Comparison of ENCODE assay signal across 29 mouse cellular contexts in the genomic region with DNA sequence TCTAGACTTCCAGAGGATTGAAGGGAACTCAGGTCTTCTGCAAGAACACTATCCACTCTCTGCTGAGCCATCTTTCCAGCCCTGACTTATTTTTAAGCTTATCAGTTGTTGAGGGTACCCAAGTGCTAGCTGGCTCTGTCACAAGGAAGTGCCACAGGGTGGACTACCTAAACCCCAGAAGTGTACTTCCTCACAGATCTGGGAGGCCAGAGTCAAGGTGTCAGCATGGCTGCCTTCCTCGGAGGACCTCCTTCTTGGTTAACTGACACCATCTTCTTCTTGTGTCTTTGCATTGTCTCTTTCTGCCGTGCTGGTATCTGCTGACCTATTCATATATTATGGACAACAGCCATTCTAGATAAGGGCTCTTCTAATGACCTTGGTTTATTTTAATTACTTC.
DNase-seq lines count a peak whose midpoint lies in the region; ATAC-seq and TF ChIP-seq lines count a peak whose summit lies in the region.
"Had no signal": no experiment of that assay in that cellular context is flagged by ENCODE, and none has a peak within 500 bp of the region (broad histone marks: within the 10 kb centered on the region; RNA-seq: fewer than 3 reads in every experiment).

No protein-coding gene starts in this region.

- H3K36me3 ChIP-seq in heart, embryonic 15.5 days = no peaks in the 10 kb centered on the region
- H3K36me3 ChIP-seq in spleen, adult 2 months (ENCODE audit: control insufficient read depth, insufficient read depth, low read length) = peaks cover 2% of the 10 kb centered on the region; the same call in 1 of the 2 replicates
- H3K36me3 ChIP-seq in embryonic facial prominence, embryonic 10.5 days (replicated peaks) = no peaks in the 10 kb centered on the region
- H3K36me3 ChIP-seq: embryonic facial prominence, embryonic 15.5 days; forebrain, embryonic 12.5 days; G1E; hindbrain, embryonic 12.5 days; liver, embryonic 12.5 days had no signal

- H3K4me2 ChIP-seq in heart, embryonic 15.5 days = no peak overlapping the region
- H3K4me2 ChIP-seq: embryonic facial prominence, embryonic 15.5 days; forebrain, embryonic 12.5 days; hindbrain, embryonic 12.5 days; liver, embryonic 12.5 days had no signal

- no peak overlapping the region for H3K4me3 ChIP-seq in heart, embryonic 15.5 days
- H3K4me3 ChIP-seq in spleen, adult 2 months (ENCODE audit: extremely low read depth, insufficient read depth, insufficient read length) = no peak overlapping the region
- no peak overlapping the region for H3K4me3 ChIP-seq in embryonic facial prominence, embryonic 10.5 days
- H3K4me3 ChIP-seq: embryonic facial prominence, embryonic 15.5 days; forebrain, embryonic 12.5 days; hindbrain, embryonic 12.5 days; liver, embryonic 12.5 days had no signal

- DNase-seq in heart, postnatal 4 days = no peak
- peak in 1 of 2 experiments; percentile 46 for DNase-seq in spleen, adult 2 months (ENCODE audit: low read depth in 1 of 2, low spot score in 2 of 2)
- no peak for DNase-seq in spleen, adult 12 weeks (ENCODE audit: low spot score)
- DNase-seq in embryonic facial prominence, embryonic 10.5 days (ENCODE audit: low spot score) = no peak
- DNase-seq in neural tube, embryonic 10.5 days (ENCODE audit: extremely low spot score, low spot score) = no peak
- DNase-seq: adrenal gland, adult 8-10 months; cerebellum, adult 11 months; cerebellum, postnatal 14 days; gastrocnemius, postnatal 14 days; heart, adult 18-20 months; kidney, adult 8-10 months; kidney, postnatal 4 days; liver, postnatal 0 days; lung, postnatal 36 days; midbrain, embryonic 14.5 days; right cerebral cortex, postnatal 4 days; thymus, adult 18-20 months; thymus, postnatal 25 days had no signal

- 59% methylated on average over 2 of the region's 2 CpGs for WGBS in heart, embryonic 15.5 days
- WGBS in spleen, adult 2 months = 66% methylated on average over 2 of the region's 2 CpGs
- 75% methylated on average over 2 of the region's 2 CpGs for WGBS in embryonic facial prominence, embryonic 10.5 days

- H3K9ac ChIP-seq in heart, embryonic 15.5 days = no peak overlapping the region
- H3K9ac ChIP-seq: embryonic facial prominence, embryonic 15.5 days; forebrain, embryonic 12.5 days; hindbrain, embryonic 12.5 days; liver, embryonic 12.5 days; liver, postnatal 0 days had no signal

- ATAC-seq in heart, embryonic 15.5 days (replicated peaks; ENCODE audit: insufficient number of reproducible peaks, insufficient read depth, low FRiP score, low read depth) = no peak
- no peak for ATAC-seq in cerebellum, adult (ENCODE audit: insufficient number of reproducible peaks, low FRiP score, low TSS enrichment)
- ATAC-seq: intestine, embryonic 16.5 days; liver, embryonic 12.5 days; liver, postnatal 0 days had no signal

- 0 out of 2 replicates have a peak overlapping the region, but pooled peaks have one; percentile 27 for H3K27ac ChIP-seq in heart, embryonic 15.5 days
- peak overlapping the region; percentile 23 for H3K27ac ChIP-seq in spleen, adult 2 months (ENCODE audit: insufficient read depth, low read length)
- H3K27ac ChIP-seq in embryonic facial prominence, embryonic 10.5 days (replicated peaks) = 0 out of 2 replicates have a peak overlapping the region, but pooled peaks have one; percentile 15
- H3K27ac ChIP-seq: embryonic facial prominence, embryonic 15.5 days; forebrain, embryonic 12.5 days; kidney, postnatal 0 days; liver, embryonic 12.5 days; stomach, postnatal 0 days had no signal

- H3K9me3 ChIP-seq in heart, embryonic 15.5 days (replicated peaks) = no peaks in the 10 kb centered on the region
- H3K9me3 ChIP-seq in embryonic facial prominence, embryonic 10.5 days = no peaks in the 10 kb centered on the region
- H3K9me3 ChIP-seq: embryonic facial prominence, embryonic 15.5 days; forebrain, embryonic 12.5 days; G1E; hindbrain, embryonic 12.5 days; liver, embryonic 12.5 days had no signal

- no peak for TF ChIP-seq POLR2A in spleen, adult 2 months (IDR thresholded peaks at IDR 0.05; ENCODE audit: low read depth, low read length)

- TF ChIP-seq CTCF in spleen, adult 2 months (IDR thresholded peaks at IDR 0.05; ENCODE audit: extremely low read depth, insufficient read depth, insufficient read length, insufficient replicate concordance) = no peak

- no peaks in the 10 kb centered on the region for H3K27me3 ChIP-seq in heart, embryonic 15.5 days
- no peaks in the 10 kb centered on the region for H3K27me3 ChIP-seq in spleen, adult 2 months (ENCODE audit: control insufficient read depth, insufficient read depth, low read length)
- H3K27me3 ChIP-seq in embryonic facial prominence, embryonic 10.5 days (replicated peaks; ENCODE audit: low read depth, poor library complexity, severe bottlenecking) = no peaks in the 10 kb centered on the region
- H3K27me3 ChIP-seq: CH12.LX; embryonic facial prominence, embryonic 15.5 days; hindbrain, embryonic 12.5 days; liver, embryonic 12.5 days had no signal

- peaks cover 12% of the 10 kb centered on the region for H3K4me1 ChIP-seq in heart, embryonic 15.5 days (replicated peaks)
- H3K4me1 ChIP-seq in spleen, adult 2 months (ENCODE audit: control insufficient read depth, insufficient read depth, insufficient read length) = peaks cover 22% of the 10 kb centered on the region
- H3K4me1 ChIP-seq in embryonic facial prominence, embryonic 10.5 days = peaks cover 50% of the 10 kb centered on the region
- H3K4me1 ChIP-seq: liver, embryonic 12.5 days had no signal
